Mouse (Mus musculus) MEL (cell line): Measurements from ENCODE around the gene Drg1. TPM values are rescaled to one million over a fixed set of nuclear protein-coding genes. Genes with fewer than 3 reads are reported as not detected.
"Not testable (repeated sequence)": the region's sequence is repeated elsewhere in the genome, so short reads cannot be mapped to it uniquely, and the experiment has no call there.

ENCODE experiments used
- DNase-seq: peaks from one replicate; pipeline ENCODE4 v3.0.0; 2011; ENCODE audit warnings: low read depth, low spot score
- H3K27ac ChIP-seq: 2 replicates; pipeline ENCODE4 v1.5.1; 2012; ENCODE audit warnings: low read depth, mild to moderate bottlenecking, control low read depth, low read length, moderate library complexity; ENCODE audit not compliant: control insufficient read depth
- H3K27me3 ChIP-seq, 2 experiments: fragments of 150-350 bp in 1 of 2; sonication (generic) in 1 of 2; 2 replicates each; pipeline ENCODE4 v1.6.1; 2012; ENCODE audit warnings: low read length in 2 of 2, mild to moderate bottlenecking in 2 of 2, improper control_type of control experiment in 1 of 2, moderate library complexity in 1 of 2; ENCODE audit not compliant: insufficient read depth in 2 of 2, control insufficient read depth in 1 of 2
- H3K36me3 ChIP-seq, 2 experiments: 2 replicates each; pipeline ENCODE4 v1.6.1; 2012 to 2014; ENCODE audit warnings: low read length in 2 of 2, improper control_type of control experiment in 1 of 2, inconsistent platforms in 1 of 2, mild to moderate bottlenecking in 1 of 2; ENCODE audit not compliant: insufficient read depth in 2 of 2, control insufficient read depth in 1 of 2
- H3K4me1 ChIP-seq, 2 experiments: fragments of 150-350 bp in 1 of 2; sonication (generic) in 1 of 2; 2 replicates each; pipeline ENCODE4 v1.6.1; 2012; ENCODE audit warnings: low read length in 2 of 2, improper control_type of control experiment in 1 of 2, mild to moderate bottlenecking in 1 of 2; ENCODE audit not compliant: insufficient read depth in 2 of 2, control insufficient read depth in 1 of 2
- H3K4me3 ChIP-seq, 2 experiments: fragments of 150-350 bp in 1 of 2; sonication (generic) in 1 of 2; 2 replicates each; pipeline ENCODE4 v1.5.1; 2012; ENCODE audit warnings: low read depth in 2 of 2, low read length in 2 of 2, mild to moderate bottlenecking in 2 of 2, moderate library complexity in 2 of 2, control low read depth in 1 of 2, improper control_type of control experiment in 1 of 2; ENCODE audit not compliant: control insufficient read depth in 1 of 2, insufficient read depth in 1 of 2
- H3K79me2 ChIP-seq: 2 replicates; pipeline ENCODE4 v1.6.1; 2012; ENCODE audit warnings: mild to moderate bottlenecking, low read length, moderate library complexity; ENCODE audit not compliant: control insufficient read depth, poor library complexity, insufficient read depth
- H3K9ac ChIP-seq: 2 replicates; pipeline ENCODE4 v1.6.1; 2012; ENCODE audit warnings: low read depth, mild to moderate bottlenecking, control low read depth, low read length, moderate library complexity; ENCODE audit not compliant: control insufficient read depth, poor library complexity, severe bottlenecking
- H3K9me3 ChIP-seq: fragments of 150-350 bp; sonication (generic); replicated peaks from 2 replicates; pipeline ENCODE4 v1.6.1; 2012; ENCODE audit warnings: mild to moderate bottlenecking, low read length, improper control_type of control experiment, moderate library complexity; ENCODE audit not compliant: insufficient read depth
- polyA plus RNA-seq, 2 experiments: library from polyadenylated mRNA; stranded (reverse) in 1 of 2; unstranded in 1 of 2; fragments of >175 nt in 1 of 2; fragments of >200 nt in 1 of 2; gene quantifications; 2 replicates each; pipeline versions ENCODE4 v1.2.1 to v1.2.4; 2012; ENCODE audit warnings: low replicate concordance in 2 of 2, low read depth in 1 of 2; ENCODE audit not compliant: insufficient read length in 2 of 2, insufficient read depth in 1 of 2, missing spikeins in 1 of 2
- total RNA-seq: library from RNA; depleted of rRNA; stranded (reverse); fragments of 300-350 nt; gene quantifications from 2 replicates; pipeline ENCODE4 v1.2.3, GENCODE M21; 2012

Drg1 gene
- total and polyA plus RNA-seq, 3 experiments = 161 to 1,664 (median 212) TPM

DNA sequence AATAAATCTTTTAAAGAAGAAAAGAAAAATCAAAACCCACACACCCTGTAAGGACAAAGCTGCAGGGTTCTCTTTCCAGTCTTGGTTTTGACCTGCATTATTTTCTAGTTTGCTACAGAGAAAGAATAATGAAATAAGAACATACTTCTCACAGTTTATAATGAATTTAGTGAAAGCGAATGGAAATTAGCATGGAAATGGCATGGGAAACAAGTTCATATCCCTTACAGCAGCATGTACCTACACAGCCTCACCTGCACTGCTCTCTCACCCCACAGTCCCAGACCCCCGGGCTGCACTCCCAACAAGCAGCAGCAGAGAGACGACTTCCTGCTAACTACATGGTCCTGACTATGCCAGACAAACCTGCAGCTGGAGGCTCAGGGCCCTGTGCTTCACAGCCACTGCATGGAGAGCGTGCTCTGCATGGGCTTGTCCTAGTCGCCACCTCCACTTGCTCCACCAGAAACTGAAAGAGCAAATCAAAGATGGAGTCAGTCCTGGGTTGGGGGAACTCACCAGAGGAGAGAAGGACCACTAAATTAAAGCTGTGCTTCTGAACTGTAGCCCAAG, 100.9 kb downstream of the Drg1 start:
- not testable (repeated sequence) for H3K36me3 ChIP-seq, H3K9ac ChIP-seq, H3K79me2 ChIP-seq, H3K9me3 ChIP-seq, H3K4me3 ChIP-seq, H3K27me3 ChIP-seq, H3K27ac ChIP-seq, H3K4me1 ChIP-seq
- DNase-seq = peak; percentile 54

DNA sequence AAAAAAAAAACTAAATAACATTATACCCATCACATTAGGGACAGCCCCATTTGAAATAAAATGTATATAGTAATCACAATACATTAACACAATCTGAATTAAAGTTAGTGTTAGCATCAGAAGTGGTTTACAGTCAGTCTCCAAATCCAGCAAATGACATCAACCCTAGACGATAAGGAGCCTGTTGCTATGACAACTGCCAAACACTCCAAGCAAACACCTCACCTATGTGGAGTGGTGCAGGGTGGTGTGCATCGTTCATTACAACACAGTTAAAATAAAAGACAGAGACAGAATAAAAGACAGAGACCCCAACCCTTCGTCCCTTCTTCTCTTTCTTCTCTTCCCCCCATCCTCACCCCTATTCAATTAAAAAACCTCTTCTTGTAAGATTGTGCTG, 102.6 kb downstream of the Drg1 start:
- H3K4me1 ChIP-seq, H3K36me3 ChIP-seq, H3K4me3 ChIP-seq, H3K9me3 ChIP-seq, H3K27me3 ChIP-seq, H3K9ac ChIP-seq, DNase-seq, H3K27ac ChIP-seq, H3K79me2 ChIP-seq: not testable (repeated sequence)

DNA sequence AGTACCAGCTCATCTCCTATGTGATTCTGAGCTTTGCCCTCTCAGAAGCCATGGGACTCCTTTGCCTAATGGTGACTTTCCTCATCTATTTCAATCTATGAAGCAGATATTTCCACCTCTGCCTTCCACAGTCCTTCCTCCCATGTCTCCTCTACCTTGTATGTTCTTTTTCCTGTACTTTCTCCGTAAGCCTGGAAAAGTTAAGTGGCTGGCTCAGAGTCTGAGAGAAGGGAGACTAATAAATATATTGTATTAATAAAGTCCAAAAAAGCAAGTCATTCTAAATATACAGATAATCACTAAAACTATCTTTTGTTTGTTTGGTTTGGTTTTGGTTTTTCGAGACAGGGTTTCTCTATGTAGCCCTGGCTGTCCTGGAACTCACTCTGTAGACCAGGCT, 103.1 kb downstream of the Drg1 start:
- not testable (repeated sequence) for H3K4me3 ChIP-seq, DNase-seq, H3K9me3 ChIP-seq, H3K9ac ChIP-seq, H3K27me3 ChIP-seq, H3K27ac ChIP-seq, H3K79me2 ChIP-seq, H3K36me3 ChIP-seq, H3K4me1 ChIP-seq

DNA sequence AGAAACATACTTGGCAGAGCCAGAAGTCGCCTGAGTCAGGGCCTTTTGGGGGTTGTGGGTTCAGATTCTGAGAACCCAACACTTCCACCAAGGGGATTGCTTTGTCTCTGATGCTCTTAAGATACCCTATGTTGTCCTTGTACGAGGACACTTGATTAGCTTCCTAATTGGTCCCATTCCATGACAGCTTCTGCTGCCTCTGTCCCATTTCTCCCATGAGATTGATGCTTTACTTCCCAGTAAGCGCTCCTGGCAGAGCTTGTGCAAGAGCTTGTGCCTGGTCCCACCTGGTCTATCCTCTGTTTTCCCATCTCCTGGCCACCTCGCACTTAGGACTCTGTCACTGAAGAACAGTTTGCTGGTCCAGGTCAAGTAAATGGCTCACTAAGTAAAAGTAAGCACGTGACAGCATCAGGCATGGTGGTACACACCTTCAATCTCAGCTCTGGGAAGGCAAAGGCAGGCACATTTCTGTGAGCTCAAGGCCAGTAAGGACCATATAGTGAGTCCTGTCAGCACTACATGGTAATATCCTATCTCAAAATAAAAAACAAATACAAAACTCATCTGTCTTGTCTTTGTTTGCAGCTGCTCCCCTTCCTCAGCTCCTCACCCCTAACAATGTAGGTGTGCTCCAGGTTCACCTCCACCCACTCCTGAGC, 103.8 kb downstream of the Drg1 start:
- H3K9ac ChIP-seq, H3K27me3 ChIP-seq, H3K9me3 ChIP-seq, H3K4me3 ChIP-seq, H3K79me2 ChIP-seq, DNase-seq, H3K27ac ChIP-seq, H3K36me3 ChIP-seq, H3K4me1 ChIP-seq: not testable (repeated sequence)

GRCm38 (mm10) chr11:3161370-3161769, 104.8 kb downstream of the Drg1 start:
- DNase-seq, H3K9ac ChIP-seq: not testable (repeated sequence)

GRCm38 (mm10) chr11:3158800-3159199, 107.4 kb downstream of the Drg1 start:
- H3K27me3 ChIP-seq, H3K9ac ChIP-seq, H3K4me3 ChIP-seq, DNase-seq, H3K4me1 ChIP-seq, H3K79me2 ChIP-seq, H3K9me3 ChIP-seq, H3K27ac ChIP-seq, H3K36me3 ChIP-seq: not testable (repeated sequence)

More at GRCm38 (mm10) chr11:3161370-3161769, 104.8 kb downstream of the Drg1 start:
- not testable (repeated sequence) for H3K79me2 ChIP-seq, H3K4me3 ChIP-seq, H3K36me3 ChIP-seq, H3K27me3 ChIP-seq, H3K27ac ChIP-seq, H3K4me1 ChIP-seq, H3K9me3 ChIP-seq

GRCm38 (mm10) chr11:3157996-3158395, 108.2 kb downstream of the Drg1 start:
- peak; percentile 41 for DNase-seq
- not testable (repeated sequence) for H3K9ac ChIP-seq, H3K4me1 ChIP-seq, H3K4me3 ChIP-seq, H3K9me3 ChIP-seq, H3K36me3 ChIP-seq, H3K79me2 ChIP-seq, H3K27ac ChIP-seq, H3K27me3 ChIP-seq
